Mouse (Mus musculus) erythroblast, embryonic 14.5 days (primary cell): ENCODE data around the gene Gm10272.

Source experiments
- GATA1 ChIP-seq: IDR thresholded peaks from 2 replicates; pipeline ENCODE4 v1.6.1; 2012; ENCODE audit warnings: low read length, inconsistent platforms, mixed read lengths
- TAL1 ChIP-seq: IDR thresholded peaks from 3 replicates; pipeline ENCODE4 v1.6.1; 2012; ENCODE audit warnings: low read length, inconsistent platforms, mixed read lengths

DNA sequence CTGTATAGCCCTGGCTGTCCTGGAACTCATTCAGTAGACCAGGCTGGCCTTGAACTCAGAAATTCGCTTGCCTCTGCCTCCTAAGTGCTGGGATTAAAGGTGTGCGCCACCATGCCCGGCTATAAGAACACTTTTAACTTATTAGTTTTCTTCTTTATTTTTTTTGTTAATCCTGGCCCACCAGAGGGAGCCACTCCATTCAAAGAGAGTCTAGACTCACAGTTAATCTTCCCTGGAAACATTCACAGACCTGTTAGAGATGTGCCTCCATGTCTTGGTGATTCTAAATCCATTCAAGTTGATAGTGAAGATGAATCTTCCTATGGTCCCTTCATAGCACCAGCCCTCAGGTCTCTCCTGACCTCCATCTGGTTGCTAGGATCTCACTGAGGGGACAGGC is 3.4 kb downstream of the Gm10272 start:
- TF ChIP-seq TAL1 (no peak), GATA1 (no peak)
